Mouse (Mus musculus): ENCODE measurements around the gene Frmd4b.
A peak's percentile ranks its signal among the peaks of the same experiment; 100 is the strongest.

The Frmd4b gene

DNA sequence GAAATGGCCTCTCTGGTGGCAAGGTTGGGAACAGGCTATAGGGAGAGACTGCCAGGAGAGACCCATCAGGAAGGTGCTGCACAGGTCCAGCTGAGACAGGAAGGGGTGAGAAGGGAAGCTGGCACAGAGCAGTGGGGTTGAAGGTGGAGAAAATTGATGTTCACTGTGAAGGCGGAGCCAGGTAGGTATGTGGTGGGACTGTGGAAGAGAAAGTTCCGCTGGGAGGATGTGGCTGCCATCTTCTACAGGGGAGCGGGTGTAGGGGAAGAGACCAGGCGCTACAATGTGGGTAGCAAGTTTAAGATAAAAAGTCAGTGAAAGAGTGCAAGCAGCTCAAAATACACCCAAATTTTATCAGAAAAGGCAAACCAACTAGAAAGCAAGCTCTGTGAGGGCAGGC, 143.7 kb downstream of the Frmd4b start:
- peak; percentile 39 for DNase-seq (ENCODE audit: low read depth, low spot score)

DNA sequence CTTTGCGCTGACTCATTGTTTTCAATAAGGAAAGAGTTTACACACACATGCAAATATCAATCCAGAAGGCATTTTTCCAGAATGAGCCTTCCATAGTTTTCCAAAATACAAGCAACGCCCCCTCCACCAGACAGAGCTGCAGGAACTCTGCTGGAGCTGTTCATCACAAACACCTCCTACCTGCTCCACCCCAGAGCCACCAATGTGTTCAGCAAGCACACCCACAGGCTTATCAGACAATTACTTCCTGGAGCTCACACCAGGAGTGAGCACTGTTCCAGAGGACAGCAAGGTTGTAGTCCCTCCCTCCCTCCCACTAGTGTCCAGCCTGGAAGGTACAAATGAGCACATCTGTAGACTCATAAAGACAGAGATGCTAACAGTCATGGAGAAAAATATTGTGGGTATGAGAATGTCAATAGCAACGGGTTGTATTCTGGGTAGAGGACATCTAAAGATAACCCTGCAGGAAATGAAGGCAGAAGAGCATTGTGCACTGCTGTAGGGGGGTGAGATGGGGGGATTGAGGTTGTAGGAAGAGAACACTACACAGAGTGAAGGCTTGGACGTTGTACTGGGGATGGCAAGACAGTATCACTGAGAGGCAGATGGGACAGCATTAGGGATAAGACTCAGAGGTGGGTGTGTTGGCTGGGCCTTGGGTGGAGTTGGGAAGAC, 144.3 kb downstream of the Frmd4b start:
- peak; percentile 19 for DNase-seq (ENCODE audit: low read depth, low spot score)

DNA sequence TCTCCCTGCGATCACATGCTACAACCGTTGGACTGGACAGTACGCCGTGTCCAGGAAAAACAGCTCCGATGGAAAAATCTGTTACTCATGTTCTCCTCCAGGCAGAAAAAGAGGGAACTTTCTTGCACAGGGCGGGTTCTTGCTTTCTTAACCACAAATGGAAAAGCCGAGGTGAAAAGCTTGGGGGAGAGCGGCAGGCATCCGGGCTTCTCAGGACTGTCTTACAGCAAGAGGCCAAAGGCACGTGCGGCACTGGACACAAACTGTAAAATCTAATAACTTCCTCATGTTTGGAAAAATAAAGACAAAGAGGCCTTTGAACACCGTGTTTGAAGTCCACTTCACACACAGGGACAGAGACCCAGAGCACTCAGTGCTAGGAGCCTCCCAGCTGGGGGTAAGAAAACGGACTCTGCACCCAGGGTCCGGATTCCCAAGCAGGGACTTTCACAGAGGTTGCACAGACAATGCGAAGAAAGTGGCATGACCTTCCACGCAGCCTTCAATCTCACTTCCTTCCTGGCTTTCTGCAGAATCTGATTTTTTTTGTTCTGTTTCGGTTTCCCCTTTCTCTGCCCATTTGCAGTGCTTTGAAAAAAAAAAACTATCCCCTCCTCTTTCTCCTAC, 153.3 kb downstream of the Frmd4b start:
- peak; percentile 46 for DNase-seq (ENCODE audit: low read depth, low spot score)

DNA sequence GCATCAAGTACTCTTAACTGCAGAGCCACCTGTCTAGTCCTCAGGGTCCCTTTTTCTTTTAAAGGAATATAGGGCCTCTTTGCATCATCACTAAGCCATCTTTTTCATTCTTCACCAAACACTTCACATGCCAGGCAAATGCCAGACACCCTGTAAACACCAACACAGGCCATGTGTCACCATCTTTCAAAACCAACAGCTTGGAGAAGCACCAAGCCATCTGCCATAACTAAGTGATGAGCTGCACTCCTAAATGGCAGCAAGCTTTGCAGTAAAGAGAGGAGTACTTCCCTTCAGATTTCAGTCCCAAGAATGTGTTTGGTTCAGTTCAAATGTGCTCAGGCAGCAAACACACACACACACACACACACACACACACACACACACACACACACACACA, 154.9 kb downstream of the Frmd4b start:
- no peak for DNase-seq (ENCODE audit: low read depth, low spot score)

DNA sequence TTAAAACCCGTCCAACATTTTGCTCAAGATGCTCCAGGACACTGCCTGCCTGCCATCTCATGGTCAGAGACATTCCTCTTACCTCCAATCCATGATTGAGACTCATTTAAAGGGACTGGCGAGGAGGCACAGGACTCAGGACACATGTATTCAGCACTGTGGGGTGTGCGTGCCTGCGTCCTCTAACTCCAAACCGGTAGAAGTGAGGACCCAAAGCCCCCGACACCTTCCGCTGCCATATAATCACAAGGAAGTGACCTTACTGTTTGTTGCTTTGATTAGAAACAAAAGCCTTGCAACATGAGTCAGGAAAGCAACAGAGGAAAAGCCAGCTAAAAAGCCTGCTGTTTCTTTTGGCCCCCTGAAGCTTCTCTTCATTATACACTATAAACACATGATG, 158.2 kb downstream of the Frmd4b start:
- DNase-seq (ENCODE audit: low read depth, low spot score), result no peak

DNA sequence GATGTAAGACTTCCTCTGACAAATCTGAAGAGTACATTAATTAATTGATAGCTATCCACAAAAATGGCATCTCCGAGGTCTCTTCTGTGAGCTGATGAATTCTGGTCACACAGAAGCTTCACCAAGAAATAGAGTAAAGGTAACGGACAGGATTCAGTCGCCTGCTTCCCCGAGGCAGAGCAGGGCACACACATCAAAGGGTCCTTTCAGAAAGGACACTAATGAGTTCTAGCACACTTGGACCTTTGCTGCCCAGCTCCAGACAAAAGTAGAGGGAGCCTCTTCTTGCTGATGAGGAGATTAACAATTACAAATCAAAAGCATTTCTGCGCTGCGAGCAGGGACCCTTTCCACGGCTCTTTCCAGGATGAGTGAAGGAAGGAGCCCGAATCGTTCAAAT, 159.0 kb downstream of the Frmd4b start:
- no peak for DNase-seq (ENCODE audit: low read depth, low spot score)

DNA sequence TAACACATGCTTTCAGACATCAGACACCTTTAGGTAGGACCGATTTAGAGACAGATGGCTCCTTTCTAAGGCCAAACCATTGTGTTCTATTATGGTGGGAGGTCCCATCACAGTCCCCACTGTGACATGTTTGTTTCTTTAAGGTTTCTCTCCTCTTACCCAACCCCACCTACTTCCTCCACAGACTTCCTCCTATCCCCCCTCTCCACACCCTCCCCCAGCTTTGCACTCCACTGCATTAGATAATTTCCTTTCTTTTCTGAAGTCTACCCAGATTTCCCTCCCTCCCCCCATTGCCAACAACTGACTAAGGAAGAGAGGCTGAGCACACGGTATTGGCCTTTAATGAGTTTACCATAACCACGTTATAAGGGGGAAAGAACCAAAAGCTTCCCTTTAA, 159.4 kb downstream of the Frmd4b start:
- peak; percentile 53 for DNase-seq (ENCODE audit: low read depth, low spot score)

DNA sequence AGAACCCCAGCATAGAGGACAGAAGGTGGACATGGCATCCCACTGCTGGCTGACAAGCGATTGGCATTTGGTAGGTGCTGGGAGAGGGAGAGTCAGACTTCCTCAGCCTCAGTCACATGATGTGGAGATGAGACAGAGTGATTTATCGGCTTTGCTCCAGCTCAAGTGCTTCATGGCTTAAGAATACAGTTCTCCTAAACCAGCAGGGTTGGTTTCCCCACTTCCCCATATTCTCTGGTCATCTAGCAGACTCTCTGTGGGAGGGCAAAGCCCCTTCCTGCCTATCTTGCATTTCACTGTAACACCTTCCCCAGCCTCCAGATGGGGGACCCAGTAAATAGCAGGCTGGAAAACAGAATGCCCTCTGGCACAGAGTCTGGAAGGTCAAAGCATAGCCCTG, 160.1 kb downstream of the Frmd4b start:
- no peak for DNase-seq (ENCODE audit: low read depth, low spot score)

DNA sequence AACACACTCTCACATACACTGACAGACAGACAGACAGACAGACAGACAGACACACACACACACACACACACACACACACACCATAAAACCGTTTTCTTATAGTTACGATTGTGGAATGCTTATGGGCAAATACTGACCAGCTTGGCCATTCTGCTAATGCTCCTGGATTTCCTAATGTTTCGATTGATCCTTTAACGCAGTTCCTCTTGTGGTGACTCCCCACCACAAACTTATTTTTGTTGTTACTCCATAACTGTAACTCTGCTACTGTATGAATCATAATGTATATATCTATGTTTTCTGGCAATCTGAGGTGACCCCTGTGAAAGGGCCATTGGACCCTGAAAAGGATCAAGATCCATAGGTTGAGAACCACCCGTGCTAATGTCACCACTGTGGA, 165.1 kb downstream of the Frmd4b start:
- DNase-seq (ENCODE audit: low read depth, low spot score), result no peak

DNA sequence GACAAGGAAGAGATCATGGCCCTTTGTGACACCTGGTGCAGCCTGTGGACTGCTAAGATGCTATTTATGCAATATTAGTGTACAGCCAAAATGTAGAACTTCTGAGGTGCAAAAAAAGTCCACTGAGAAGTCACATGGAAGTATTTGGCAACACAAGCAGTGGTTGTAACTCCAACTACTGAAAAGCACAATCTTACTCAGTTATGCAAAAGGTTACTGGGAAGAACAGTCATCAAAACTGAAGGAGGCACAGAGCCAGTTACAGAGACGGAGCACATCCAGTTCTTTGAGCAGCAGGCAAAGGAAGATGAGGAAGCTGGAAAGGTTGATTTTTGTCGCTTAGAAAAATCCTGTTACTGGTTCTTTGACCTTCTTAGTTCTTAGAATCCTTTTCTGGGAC, 167.5 kb downstream of the Frmd4b start:
- no peak for DNase-seq (ENCODE audit: low read depth, low spot score)

DNA sequence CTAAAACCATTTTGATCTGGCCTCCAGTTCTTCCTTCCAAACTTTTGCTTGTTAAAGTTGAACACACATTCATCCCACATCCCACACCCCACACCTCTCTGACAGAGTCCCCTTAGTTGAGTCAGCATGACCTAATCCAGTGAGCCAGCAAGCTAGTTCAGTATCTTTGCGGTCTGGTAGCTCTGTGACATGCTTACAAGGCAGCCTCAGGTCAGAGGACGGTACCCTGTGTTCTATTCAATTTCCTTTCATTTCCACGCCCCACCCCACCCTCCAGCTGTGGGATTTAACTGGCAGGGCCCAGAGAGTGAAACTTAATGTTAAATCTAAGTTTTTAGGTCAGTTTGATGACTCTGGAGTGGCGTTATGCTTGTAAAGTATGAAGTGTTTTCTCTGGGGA, 170.3 kb downstream of the Frmd4b start:
- peak; percentile 14 for DNase-seq (ENCODE audit: low read depth, low spot score)

DNA sequence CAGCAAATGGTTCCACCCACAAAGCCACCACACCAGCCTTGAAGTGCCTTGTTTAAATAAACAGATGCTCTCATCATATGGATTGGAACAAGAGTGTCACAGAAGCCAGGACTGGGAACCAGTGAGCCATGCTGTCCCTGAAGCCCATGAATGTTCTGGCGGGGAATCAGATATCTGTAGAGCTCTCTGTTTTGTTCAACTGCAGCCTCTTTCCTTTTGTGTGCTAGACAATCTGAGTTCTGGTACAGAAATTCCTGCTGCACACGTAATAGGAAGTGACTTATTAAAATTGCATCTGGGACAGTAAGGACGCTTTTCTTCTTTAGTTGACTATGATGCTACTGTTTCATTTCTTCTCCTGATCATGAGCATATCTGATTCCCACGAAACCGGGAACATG, 173.2 kb downstream of the Frmd4b start:
- no peak for DNase-seq (ENCODE audit: low read depth, low spot score)

DNA sequence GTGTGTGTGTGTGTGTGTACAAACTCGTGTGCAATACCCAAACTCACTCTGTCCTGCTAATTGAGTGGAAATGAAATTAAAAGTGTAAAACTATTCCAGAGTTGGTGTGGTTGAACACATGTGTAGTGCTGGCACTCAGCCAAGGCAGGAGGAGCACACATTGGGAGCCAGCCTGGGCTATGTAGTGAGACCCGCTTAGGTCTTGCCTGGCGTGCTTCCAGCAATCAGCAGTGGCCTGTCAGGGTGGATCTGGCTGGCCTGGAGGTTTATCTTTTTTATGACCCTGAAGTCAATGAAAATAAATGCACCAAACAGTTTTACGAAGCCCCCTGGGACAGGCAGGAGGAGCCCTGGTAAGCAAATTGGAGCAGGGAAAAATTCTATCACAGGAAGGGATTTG, 173.8 kb downstream of the Frmd4b start:
- no peak for DNase-seq (ENCODE audit: low read depth, low spot score)

DNA sequence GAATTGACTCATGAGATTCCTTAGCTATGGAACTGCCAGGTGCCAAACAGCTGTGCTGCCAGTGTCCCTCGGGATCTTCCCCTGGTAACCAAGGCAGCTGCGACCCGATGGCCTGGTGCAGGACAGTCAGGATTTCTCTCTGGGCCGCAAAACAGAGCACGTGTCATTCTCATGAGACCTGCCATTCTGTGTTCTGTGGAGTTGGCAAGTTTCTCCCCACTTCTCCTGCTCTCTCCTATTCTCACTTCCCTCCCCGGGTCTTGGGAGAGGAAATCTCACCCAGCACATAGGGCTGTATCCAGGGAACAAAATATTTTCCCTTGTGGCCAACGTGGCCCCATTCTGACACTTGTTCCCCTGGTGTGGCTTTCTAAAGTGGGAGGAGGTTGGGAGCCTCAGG, 176.0 kb downstream of the Frmd4b start:
- no peak for DNase-seq (ENCODE audit: low read depth, low spot score)

DNA sequence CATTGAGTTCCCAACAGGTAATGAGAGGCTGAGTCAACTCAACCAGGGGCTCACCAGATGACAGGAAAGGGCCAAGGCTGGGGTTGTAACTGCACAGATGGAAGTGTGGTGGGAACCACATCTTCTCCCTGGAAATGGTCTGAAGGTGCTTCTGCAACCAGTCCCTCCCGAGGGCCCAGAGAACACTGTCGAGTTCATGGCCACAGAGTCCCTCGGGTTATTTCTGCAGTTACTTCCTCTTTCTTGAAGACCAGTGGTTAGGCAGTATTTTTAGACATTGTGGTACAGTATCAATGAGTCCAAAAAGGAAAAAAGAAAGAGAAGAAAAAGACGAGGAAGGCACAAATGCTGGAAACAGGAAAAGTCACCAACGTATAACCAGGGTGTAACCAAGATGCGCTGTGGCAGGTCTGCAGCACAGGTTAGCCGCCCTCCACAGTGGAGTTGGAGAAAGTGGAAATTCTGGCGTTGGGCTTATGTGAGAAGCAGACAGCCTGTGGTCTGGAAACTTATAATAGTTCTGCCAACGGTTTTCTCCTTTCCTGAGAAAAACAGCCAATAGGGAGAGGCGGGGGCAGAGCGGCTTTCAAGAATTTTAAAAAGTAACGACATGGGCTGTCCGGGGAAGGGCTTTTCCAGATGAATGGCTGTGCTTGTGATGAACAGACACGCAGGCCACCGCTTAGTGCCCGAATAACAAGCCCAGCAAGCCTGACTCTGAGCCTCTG, 178.3 kb downstream of the Frmd4b start:
- no peak for DNase-seq (ENCODE audit: low read depth, low spot score)

DNA sequence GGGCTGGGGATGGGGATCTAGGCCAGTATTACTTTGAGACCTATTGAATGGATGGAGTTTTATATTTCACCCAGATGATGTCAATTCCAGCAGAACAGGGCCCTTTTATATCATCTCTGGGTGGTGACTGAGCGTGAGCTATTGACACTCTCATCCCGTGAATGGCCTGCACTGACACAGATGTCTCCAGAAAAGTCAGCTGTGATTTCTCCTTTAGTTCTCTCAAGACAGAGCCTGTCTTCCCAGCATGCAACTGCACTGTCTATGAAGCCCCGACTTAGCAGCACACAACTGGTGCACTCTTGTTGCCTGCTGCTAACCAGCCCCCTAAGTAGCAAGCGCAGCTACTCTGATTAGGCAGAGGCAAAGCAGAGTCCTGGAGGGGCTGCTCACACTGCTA, 182.6 kb downstream of the Frmd4b start:
- no peak for DNase-seq (ENCODE audit: low read depth, low spot score)

DNA sequence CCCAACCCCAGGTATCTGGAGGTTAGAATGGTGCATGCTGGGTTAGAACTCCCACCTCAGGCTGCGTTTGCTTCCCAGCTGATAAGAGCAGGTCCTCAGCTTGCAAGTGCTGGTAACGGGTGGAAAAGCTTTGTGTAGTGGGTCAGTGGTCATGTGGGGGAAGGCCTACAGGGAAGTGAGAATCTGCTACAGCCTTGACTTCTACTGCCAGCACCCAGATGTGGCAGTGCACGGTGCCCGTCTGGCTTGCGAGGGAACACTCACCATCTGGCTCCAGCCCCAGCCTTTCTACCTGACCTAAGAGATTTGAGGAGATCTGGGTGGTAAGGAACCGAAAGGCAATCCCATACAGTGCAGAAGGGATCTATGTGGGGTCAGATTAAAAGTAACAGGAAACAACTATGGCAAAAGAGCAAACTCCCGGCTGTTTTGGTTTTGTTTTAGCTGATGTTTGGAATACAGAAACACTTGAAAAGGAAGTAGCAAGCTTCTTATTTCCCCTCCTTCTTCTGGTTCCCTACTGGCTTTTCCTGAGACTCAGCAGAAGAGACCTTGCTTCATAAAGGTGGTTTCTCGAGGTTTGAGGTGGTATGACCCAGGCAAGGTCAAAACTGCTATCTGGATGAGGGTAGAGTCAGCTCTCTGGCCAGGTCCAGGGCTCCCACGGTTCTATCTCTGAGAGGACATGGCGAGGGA, 185.9 kb downstream of the Frmd4b start:
- no peak for DNase-seq (ENCODE audit: low read depth, low spot score)

DNA sequence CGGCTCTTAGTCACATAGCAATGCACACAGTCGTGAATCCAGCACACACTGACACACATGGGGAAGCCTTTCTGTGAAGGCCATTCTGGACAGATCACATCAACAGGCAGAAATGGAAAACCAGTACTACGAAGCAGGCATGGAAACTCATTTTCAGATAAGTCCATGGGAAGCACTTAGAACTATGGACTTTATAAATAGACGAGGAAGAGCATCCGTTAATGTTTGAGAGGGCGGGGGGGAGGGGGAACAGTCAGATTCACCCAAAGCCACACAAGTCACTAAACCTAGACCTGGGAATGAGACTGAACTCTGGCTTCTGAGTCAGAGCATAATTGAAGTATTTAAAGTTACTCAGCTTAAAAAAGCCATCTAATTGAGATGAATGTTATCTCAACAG, 186.8 kb downstream of the Frmd4b start:
- no peak for DNase-seq (ENCODE audit: low read depth, low spot score)

DNA sequence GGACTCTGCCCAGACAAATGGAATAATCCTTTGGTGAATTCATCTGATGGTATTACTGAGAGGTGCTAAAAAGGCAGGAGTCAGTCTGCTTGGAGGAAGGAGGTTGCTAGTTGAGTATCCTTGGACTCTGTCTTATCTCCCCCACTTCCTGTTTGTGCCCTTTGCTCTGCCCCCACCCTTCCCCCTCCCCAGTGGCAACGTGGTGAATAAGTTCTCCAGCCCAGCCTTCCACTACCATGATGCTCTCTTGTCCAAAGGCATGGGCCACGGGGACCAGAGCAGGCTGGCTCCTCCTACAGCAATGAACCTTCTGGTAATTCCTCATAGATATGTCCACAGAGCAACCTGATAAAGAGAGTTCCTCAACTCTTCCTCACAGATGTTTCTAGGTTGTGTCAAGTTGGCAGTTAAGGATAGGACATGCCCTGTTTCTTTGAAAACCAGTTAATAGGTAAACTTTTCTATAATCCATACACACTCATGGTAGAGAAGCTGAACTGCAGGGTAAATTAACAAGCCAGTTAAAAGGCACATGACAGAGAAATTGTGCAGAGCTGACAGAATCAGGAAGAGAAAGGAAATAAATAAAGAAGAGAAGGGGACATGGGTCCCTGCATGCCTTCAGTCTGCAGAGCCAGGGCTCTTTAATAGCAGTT, 187.5 kb downstream of the Frmd4b start:
- DNase-seq (ENCODE audit: low read depth, low spot score), result peak; percentile 12

DNA sequence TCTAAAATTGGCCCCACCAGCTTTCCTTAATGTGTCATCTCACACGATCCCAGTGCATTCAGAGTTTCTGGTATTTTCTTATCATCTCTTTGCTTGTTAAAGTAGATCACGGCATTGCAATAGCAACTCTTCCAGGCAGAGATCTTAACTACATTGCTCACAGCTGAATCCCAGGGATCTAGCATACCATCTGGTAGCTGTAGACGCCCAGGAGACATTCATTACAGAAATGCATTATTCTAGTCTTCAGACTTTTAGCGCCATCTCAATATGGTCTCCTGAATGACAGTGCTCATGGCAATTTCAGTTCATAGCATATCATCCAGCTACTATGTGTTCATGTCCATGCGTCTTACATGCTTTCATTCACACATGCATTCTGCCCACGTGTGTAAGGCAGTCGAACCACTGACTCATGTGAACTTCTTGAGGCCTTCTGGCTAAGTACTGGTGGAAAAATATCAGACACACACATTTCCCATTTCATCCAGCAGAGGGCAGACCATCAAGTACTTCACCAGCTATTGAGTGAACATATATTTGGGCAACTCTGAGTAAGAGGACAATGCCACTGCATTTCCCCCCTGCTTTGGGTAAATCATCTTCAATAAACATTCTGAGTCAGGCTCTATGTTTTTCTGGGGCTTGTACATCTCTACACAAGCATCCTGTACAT, 197.4 kb downstream of the Frmd4b start:
- peak; percentile 72 for DNase-seq (ENCODE audit: low read depth, low spot score)

DNA sequence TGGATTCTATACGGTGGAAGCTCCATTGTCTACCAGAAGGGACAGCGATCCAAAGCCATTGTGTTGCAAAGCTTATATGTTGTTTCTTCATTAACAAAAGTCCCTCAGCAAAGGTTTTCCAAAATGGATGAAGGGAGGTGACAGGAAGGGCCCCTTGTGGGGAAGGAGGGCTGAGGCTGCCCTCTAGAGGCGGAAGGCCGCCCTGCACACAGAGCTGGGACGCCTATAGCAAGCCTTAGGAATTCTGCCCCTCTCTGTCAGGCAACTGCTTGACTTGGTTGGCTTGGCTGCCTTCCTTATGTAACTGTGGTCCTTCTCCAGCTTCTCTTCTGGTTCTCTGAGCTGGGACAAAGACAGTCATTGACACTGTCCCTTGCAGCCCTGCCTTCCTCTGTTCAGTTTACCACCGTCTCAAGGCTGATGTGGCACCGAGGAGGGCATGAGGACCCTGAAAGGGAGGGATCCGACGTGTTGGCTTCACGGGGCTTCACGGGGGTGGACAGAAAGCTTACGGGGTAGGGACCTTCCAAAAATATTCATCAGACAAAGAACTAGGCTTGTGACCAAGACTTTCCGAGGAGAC, 200.3 kb downstream of the Frmd4b start:
- peak; percentile 60 for DNase-seq (ENCODE audit: low read depth, low spot score)
